Mouse (Mus musculus) MN1 (cell line): Measurements from ENCODE around the gene Spata18.
A peak's percentile ranks its signal among the peaks of the same experiment; 100 is the strongest.

Experiments
- DNase-seq: peaks from one replicate; pipeline ENCODE4 v3.0.0-alpha.2; 2016; ENCODE audit warnings: low spot score

The Spata18 gene

DNA sequence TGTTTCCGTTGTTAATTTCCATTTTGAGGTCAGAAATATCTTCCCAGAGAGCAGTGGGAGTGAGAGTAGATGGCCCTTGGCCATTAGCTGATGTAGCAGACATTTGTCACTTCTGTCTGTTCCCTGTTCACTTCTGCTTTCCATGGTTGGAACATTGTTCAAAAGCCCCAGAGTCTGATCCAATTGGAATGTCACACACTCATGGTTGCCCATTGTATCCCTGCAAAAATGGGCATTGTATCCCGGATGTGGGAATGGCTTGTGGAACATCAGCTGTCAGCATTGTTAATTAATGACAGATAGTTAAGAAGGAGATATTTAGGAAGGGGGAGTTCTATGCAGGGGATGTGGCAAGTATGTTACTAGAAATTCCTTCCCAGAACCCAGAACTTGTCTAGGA lies 65.8 kb downstream of the Spata18 start:
- DNase-seq: no peak

DNA sequence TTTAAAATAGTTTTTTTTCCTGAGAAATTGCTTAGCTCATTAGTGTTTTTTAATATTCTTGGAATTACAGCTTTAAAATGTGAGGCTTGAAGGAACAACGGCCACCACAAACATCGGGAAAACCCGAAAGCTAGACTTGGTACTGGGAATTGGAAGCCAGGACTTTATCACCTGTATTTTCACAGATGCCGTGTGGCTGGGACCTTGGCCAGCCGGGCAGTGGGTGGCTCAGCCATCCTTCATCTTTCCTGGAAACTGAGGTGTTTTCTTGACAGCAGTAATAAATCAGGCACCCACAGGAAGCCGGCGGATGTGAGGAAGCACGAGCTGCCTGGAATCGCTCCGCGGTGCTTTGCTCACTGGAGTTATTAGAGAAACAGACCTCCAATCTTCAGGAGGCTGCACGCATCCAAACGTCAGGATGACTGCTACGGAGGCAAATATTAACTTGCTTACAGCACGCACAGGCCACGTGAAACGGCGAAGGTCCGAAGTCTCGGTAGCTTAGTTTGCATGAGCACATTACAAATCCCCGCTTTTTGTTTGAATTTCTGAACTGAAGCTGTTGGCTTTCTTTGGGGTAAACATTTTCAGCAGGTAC lies 70.6 kb downstream of the Spata18 start:
- no peak for DNase-seq

GRCm38 (mm10) chr5:73725981-73726380 lies 74.8 kb downstream of the Spata18 start:
- DNase-seq: no peak

DNA sequence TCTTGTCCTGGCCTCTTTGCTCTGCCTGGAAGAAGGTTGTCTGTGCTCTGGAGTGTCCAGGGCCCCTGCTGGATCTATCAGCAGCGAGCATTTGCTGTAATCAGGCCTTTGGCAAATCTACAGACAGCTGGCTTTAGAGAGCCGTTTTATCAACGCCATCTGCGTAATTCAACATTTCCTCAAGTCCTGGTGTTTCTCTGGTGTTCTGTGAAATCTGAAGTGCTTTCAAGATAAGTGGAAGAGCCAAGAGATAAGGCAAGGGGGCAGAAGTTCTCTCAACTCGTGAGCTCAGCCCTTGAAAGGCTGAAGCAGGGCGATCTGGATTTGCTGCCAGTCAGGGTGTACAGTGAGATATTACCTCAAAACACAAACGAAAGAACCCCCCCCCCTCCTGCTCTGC lies 77.5 kb downstream of the Spata18 start:
- DNase-seq: peak; percentile 8
